Mouse (Mus musculus) naive thymus-derived CD4-positive, alpha-beta T cell, adult 2 months (primary cell): ENCODE measurements around the gene Ascl3.
A peak's percentile ranks its signal among the peaks of the same experiment; 100 is the strongest.

Experiments
- DNase-seq: peaks from one replicate; pipeline ENCODE4 v3.0.0-alpha.2; 2011; ENCODE audit warnings: low read depth

Ascl3 gene

DNA sequence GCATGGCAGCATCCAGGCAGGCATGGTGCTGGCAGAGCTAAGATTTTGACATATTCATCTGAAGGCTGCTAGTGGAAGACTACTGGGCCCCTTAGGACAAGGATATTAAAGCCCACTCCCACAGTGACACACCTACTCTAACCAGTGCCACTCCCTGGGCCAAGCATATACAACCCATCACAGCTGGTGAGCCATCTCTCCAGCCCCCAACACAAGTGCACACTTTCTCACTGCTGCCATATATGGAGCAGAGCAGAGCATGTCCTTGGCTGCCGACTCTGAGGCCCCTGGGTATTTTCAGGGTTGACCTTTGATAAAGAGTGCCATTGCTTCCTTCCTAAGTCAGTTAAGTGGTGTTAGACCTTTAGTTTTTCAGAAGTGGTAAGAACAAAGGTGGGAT, 21.5 kb downstream of the Ascl3 start:
- no peak for DNase-seq

DNA sequence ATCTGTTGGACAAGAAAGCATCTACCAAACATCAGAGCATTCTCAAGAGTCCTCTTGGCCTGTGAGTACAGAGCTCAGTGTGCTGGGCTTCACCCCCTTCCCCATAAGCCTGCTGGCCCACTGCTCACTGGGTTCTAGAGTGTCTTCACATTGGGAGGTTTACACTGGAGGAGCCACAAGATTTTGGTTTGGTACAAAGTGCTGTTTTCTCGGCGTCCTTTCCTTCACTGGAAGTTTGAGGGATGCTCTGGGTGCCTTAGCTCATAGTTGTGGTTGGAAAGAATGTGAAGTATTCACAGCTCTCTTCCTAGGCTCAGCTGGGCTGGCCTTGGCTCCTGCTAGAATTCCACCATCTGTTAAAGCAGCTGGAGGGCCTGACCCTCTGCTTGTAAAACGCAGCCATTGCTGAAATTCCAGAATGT, 22.6 kb downstream of the Ascl3 start:
- DNase-seq: no peak

DNA sequence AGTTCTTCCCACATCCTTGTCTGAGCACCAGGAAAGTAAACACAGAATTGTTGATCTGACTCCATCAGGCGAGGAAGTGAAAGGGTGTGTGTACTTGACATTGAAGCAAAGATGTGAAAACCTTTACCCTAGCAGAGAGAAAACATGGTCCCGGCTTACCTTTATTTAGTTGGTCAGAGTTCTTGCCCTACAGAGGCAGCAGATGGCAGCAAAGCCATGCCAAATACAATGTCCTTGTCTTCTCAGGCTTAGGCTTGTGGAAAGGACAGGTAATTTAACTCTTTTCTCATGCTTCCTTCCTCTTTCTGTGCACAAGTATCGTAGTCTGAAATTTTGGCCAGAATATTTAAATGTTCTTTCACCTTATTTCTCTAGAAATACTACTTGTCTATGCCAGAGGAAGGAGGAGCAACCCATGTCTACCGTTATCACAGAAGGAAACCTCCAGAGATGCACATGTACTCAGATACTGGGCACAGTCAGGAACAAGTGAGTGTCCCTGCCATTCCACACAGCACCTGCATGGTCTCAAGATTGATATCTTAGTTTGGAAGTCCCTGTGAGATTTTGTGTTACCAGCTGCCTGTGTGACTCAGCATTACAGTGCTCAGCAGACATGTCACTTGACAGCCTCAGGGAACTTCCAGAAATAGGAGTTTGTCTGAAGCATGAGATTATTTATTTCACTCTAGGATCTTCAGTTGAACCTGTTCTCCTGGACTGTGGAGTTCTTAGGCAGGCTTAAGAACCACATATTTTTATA, 24.3 kb downstream of the Ascl3 start:
- peak; percentile 87 for DNase-seq

DNA sequence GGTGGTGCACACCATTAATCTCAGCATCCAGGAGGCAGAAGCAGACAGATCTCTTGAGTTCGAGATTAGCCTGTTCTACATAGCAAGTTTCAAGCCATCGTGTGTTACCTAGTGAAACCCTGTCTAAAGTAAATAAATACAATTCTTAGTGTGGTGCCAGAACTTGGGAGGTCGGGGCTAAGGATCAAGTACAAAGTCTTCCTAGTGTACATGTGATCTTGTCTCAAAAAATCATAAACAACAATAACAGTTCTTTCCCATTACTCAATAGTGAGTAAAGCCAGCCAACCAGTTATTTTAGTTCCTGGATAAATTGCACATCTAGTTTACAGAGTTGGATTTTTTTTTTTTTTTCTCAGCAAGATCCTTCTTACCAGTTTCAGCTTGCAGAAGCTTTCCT, 27.1 kb downstream of the Ascl3 start:
- DNase-seq: no peak

DNA sequence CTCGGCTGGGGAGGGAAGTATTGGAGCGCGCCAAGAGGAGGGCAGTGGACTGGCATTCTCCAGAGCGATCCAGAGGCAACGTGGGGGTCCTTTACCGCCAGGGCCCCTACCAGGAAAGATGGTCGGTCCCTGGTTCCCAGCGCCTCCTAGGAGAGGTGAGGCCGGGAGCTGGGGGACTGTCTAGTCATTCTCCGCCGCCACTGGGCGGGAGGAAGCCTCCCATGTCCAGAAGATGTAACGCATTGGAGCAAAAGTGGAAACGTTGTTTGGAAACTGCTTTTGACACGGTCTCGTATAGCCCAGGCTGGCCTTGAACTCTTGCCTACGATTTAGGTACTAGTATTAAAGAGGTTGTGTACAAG, 27.5 kb downstream of the Ascl3 start:
- DNase-seq: peak; percentile 35

DNA sequence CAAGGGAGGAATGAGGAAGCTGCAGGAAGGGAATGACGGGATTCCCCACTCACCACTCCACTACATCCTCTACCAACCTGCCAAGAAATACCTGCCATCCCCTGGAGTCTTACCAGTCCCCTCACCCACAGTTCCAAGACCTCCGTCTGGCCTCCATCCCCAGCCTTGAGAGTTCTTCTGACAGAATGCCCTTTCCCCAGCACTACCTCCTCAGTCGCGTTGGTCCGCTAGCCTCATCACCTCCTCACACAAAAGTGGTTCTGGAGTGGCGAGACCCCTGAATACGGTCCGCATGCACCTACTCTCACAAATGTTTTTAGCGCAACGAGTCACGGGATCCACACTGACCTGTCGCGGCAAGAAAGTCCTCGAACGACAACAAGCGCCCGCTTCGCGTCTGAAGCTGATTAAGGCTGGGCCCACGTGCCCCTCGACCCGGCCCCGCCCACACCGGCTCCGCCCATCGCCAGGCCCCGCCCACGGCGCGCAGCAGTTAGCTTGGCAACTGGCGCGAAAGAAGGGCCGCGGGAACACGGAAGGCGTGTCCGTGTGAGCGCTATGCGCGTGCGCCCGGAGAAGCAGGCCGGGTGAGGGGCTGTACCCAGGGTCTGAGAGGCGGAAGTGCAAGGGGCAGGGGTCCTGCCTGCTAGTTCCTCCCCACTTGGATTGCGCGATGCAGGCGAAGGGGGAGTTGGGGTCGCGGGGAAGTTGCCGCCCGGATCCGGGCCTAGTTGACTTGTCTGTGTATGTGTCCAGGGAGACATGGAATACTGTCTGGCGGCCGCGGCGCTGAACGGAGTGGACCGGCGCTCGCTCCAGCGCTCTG, 28.1 kb downstream of the Ascl3 start, which contains the start of the genes St5 and Akip1:
Gene St5, minus strand, starts transcription at position 416 of the 826 bp plus-strand sequence.
Gene Akip1, plus strand, starts transcription at position 501 of the 826 bp plus-strand sequence.
- DNase-seq: peak; percentile 96

DNA sequence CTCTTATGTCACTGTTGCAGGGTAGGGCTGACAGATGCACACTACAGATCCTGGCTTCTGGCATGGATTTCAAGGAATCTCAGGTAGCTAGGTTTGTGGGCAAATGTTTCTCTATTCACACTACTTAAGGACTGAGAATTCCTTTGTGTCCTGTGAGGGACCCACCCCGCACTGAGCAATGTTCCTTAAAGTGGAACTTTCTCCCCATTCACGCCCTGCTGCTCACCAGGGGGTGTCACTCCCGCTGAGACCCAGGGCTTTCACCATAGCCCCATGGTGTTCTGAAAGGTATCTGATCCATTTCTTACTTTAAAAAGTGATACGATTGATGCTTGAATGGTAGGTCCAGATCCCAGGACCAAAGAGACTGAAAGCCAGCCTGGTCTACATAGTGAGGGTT, 28.8 kb downstream of the Ascl3 start:
- DNase-seq: no peak

DNA sequence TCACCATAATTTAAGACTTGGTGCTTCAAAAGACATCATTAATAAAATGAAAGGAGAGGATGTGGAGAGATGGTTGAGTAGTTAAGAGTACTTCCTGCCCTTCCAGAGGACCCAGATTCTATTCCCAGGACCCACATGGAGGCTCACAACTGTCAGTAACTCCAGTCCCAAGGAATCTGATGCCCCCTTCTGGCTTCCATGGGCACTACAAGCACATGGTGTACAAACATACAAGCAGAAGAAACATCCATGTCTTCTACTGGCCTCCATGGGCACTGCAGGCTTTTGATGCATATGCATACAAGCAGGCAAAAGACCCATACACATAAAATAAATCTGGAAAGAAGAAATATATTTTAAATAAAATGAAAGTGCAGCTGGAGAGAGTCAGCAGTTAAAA, 31.3 kb downstream of the Ascl3 start:
- no peak for DNase-seq

DNA sequence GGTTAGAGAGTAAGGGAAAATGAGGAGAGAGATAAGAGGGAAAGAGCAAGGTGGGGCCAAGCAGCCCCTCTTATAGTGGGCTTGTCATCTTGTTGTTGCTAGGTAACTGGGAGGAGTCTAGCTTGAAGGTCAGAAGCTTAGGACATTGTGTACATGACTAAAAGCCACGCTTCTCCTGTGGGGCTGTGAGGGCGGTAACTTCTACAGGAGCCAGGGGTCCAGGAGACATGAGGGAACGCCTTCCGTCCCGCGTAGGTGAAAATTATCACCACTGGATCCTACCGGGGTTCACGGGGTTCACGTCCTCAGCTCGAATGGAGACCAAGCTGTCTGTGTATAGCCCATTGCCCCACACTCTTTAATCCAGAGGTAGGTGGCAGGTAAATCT, 36.2 kb downstream of the Ascl3 start:
- no peak for DNase-seq

DNA sequence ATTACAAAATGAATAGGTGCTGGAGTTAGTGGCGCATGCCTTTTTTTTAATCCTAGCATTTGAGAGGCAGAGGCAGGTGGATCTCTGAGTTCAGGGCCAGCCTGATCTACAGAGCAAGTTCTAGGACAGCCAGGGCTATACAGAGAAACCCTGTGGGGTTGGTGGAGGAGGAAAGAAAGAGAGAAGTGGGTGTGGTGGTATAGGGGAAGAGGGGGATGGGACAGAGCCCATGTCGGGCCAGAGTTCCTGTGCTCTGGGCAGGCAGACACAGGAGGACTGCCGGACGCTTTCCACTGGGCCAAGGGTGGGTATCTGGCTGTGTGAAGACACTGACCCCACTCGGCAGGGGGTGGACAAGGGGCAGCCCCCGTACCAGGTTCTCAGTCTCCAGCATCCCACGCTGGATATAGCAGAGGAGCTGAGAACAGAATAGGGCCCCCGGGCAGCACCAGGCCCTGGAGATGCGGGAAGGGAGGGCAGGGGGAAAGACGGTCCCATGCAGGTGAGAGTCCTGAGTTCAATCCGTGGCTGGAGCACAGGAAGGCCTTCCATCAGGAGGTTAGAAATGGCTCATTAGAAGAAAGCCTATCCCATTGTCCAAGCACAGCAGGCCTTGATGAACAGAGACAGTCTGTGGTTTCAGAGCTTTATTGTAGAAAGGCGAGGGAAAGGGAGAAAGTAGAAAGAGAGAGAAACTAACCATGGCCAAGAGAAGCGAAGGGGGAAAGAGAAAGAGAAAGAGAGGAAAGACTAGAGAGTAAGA, 36.8 kb downstream of the Ascl3 start:
- DNase-seq: no peak

DNA sequence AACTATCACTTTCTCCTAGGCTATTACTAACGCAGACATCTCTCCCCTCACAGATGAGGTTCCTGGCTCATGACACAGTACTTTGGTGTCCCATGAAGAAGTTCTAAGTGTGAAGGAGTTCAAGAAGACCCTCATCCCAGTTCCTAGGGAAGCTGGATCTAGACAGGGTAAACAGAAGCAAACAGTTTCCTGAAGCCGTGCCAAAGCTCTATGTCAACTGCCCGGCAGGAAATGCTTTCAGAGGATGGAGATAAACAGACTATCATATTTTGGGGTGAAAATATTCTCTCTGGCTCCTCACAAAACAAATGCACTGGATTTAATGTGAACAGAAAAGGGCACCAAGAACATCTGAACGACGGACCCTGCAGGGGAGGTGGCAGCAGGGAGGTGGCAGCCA, 40.6 kb downstream of the Ascl3 start:
- DNase-seq: no peak

DNA sequence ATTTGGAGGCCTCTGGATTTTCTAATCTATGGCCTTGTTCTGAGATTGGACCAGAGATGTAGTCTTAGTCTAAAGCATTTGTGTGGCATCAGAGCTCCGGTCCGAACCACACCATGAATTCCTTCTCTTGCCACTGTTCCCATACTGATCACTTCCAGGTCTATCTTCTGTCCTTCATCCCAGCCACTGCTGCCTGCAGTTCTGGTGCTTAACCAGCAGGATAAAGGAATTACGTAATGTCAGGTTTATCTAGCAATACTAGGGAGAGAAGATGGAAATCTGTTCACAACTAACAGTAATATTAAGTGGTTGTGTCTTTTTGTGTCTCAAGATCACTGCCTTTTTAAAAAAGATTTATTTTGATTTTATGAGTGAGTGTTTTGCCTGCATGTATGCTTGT, 41.4 kb downstream of the Ascl3 start:
- no peak for DNase-seq

DNA sequence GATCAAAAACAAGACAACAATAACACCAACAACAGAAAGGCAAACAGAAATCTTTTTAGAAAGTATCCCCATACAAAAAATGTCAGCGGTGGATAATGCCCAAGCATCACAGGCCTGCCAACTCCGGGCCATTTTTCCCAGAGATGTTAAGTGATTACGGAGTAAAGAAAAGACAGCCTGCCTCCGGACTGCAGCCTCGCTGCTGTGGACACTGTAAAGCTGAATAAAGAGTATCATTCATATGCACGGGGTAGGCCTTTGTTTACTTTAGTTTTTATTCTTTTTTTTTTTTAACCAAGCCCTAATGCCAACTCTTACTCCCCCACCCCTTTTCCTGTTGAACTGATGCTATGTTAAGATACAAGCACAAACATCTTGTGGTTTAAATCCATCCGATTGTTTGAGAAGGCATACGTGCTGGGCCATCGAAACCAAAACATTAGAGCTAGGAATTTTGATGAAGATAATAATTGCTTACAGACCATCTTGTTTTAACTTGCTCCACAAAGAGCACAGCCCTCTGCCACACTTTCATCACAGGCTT, 44.9 kb downstream of the Ascl3 start:
- no peak for DNase-seq

DNA sequence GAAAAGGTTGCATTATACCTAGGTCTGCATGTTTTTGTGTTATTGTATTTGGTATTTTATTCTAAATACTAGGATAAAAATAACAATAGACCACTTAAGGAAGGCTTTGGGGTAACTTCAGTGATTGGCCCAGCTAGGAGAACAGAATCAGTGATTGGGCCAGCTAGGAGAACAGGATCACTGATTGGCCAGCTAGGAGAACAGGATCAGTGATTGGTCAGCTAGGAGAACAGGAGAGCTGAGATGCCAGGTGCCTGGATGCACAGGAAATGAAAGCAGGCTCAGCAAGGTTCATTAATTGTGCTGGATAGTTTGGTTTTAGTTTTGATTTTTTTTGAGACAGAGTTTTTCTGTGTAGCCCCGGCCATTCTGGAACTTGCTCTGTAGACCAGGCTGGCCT, 50.6 kb downstream of the Ascl3 start:
- no peak for DNase-seq

DNA sequence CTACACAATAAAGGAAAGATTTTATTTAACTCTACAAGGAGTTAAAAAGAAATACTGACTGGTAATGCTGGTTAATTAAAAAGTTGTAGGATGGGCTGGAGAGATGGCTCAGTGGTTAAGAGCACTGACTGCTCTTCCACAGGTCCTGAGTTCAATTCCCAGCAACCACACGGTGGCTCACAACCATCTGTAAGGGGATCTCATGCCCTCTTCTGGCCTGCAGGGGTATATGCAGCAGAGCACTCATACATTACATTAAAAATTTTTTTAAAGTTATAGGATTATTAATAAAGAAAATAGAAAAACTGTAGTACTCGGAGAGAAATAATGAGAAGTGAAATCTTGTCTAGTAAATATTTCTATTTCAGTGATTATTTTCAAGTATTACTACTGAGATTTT, 51.2 kb downstream of the Ascl3 start:
- DNase-seq: no peak
